Mouse (Mus musculus): ENCODE data around the gene Klk4.

Klk4 gene

GRCm38 (mm10) chr7:43919559-43920451, 38.8 kb downstream of the Klk4 start:
- peak; percentile 54 for DNase-seq (ENCODE audit: low spot score)

GRCm38 (mm10) chr7:43920582-43920981, 39.6 kb downstream of the Klk4 start:
- DNase-seq (ENCODE audit: low spot score), result no peak

GRCm38 (mm10) chr7:43921087-43921486, 40.1 kb downstream of the Klk4 start:
- DNase-seq (ENCODE audit: low spot score), result no peak

GRCm38 (mm10) chr7:43921941-43922340, 41.0 kb downstream of the Klk4 start:
- no peak for DNase-seq (ENCODE audit: low spot score)

- no peak for DNase-seq (ENCODE audit: low spot score)
Measured at GRCm38 (mm10) chr7:43925985-43926384, 45.0 kb downstream of the Klk4 start.

- no peak for DNase-seq (ENCODE audit: low spot score)
Measured at GRCm38 (mm10) chr7:43928521-43928920, 47.6 kb downstream of the Klk4 start.

GRCm38 (mm10) chr7:43932337-43932736, 51.4 kb downstream of the Klk4 start:
- DNase-seq (ENCODE audit: low spot score), result no peak

- DNase-seq (ENCODE audit: low spot score), result no peak
Measured at GRCm38 (mm10) chr7:43933440-43933839, 52.5 kb downstream of the Klk4 start, which contains the start of gene Klk15. Gene Klk15 (plus strand): TSS chr7:43933740.

GRCm38 (mm10) chr7:43934747-43935146, 53.8 kb downstream of the Klk4 start:
- DNase-seq (ENCODE audit: low spot score), result no peak

All from lung, postnatal 25 days (tissue).